23 mouse cellular contexts compared by ENCODE assay signal in genomic region chr16:44102925-44103324, GRCm38 (mm10). TPM values are rescaled to one million over a fixed set of nuclear protein-coding genes. Genes with fewer than 3 reads are reported as not detected.
DNase-seq lines count a peak whose midpoint lies in the region; ATAC-seq and TF ChIP-seq lines count a peak whose summit lies in the region.
"Had no signal": no experiment of that assay in that cellular context is flagged by ENCODE, and none has a peak within 500 bp of the region (broad histone marks: within the 10 kb centered on the region; RNA-seq: fewer than 3 reads in every experiment).

No protein-coding gene starts in this region.

- no peak overlapping the region for H3K4me3 ChIP-seq in forebrain, postnatal 0 days (ENCODE audit: low read depth, low read length)
- no peak overlapping the region for H3K4me3 ChIP-seq in forebrain, embryonic 15.5 days
- H3K4me3 ChIP-seq in layer of hippocampus, adult 2 months = no peak overlapping the region
- H3K4me3 ChIP-seq: embryonic facial prominence, embryonic 13.5 days; heart, embryonic 13.5 days; hindbrain, embryonic 15.5 days; limb, embryonic 12.5 days; liver, embryonic 13.5 days; midbrain, embryonic 13.5 days; myocyte had no signal

- no peak overlapping the region for H3K4me2 ChIP-seq in forebrain, postnatal 0 days (ENCODE audit: low read depth)
- H3K4me2 ChIP-seq in forebrain, embryonic 15.5 days (replicated peaks) = no peak overlapping the region
- H3K4me2 ChIP-seq: embryonic facial prominence, embryonic 13.5 days; heart, embryonic 13.5 days; hindbrain, embryonic 15.5 days; limb, embryonic 12.5 days; liver, embryonic 13.5 days; midbrain, embryonic 13.5 days had no signal

- no peaks in the 10 kb centered on the region for H3K4me1 ChIP-seq in forebrain, postnatal 0 days (ENCODE audit: insufficient read depth)
- no peaks in the 10 kb centered on the region for H3K4me1 ChIP-seq in forebrain, embryonic 15.5 days
- H3K4me1 ChIP-seq: heart, embryonic 13.5 days; hindbrain, embryonic 15.5 days; limb, embryonic 12.5 days; liver, embryonic 13.5 days; midbrain, embryonic 13.5 days had no signal

- DNase-seq in forebrain, postnatal 0 days = no peak
- DNase-seq in layer of hippocampus, adult 2 months (ENCODE audit: low spot score in 2 of 2) = no peak
- DNase-seq in layer of hippocampus, postnatal 25 days (ENCODE audit: extremely low spot score in 1 of 2, low spot score in 1 of 2) = no peak
- peak; percentile 12 for DNase-seq in B cell, adult 2 months
- DNase-seq in ZHBTc4 (ENCODE audit: low read depth, low spot score) = peak; percentile 44
- DNase-seq in cerebellum, adult 8-10 months = no peak
- DNase-seq: cerebellum, postnatal 10 days; heart, postnatal 36 days; kidney, postnatal 36 days; layer of hippocampus, adult 9-11 months; liver, embryonic 13.5 days; right cerebral cortex, postnatal 14 days; spleen, adult 18-20 months; thymus, adult 18-20 months had no signal

- H3K27ac ChIP-seq in forebrain, postnatal 0 days (ENCODE audit: low read depth, low read length) = no peak overlapping the region
- H3K27ac ChIP-seq in forebrain, embryonic 15.5 days (replicated peaks) = no peak overlapping the region
- H3K27ac ChIP-seq in layer of hippocampus, adult 2 months = no peak overlapping the region
- H3K27ac ChIP-seq: heart, embryonic 13.5 days; hindbrain, embryonic 15.5 days; limb, embryonic 12.5 days; liver, embryonic 13.5 days; midbrain, embryonic 13.5 days had no signal

- H3K36me3 ChIP-seq in forebrain, postnatal 0 days (ENCODE audit: insufficient read depth) = peaks cover 69% of the 10 kb centered on the region
- peaks cover 67% of the 10 kb centered on the region for H3K36me3 ChIP-seq in forebrain, embryonic 15.5 days

- peak; percentile 35 for TF ChIP-seq CTCF in forebrain, postnatal 0 days (IDR thresholded peaks at IDR 0.05; ENCODE audit: low read depth)
- TF ChIP-seq CTCF in layer of hippocampus, adult 2 months (conservative IDR thresholded peaks at IDR 0.05) = peak; percentile 62

- 90% methylated on average over 2 of the region's 2 CpGs for WGBS in forebrain, postnatal 0 days
- 92% methylated on average over 2 of the region's 2 CpGs for whole genome bisulfite sequencing in forebrain, embryonic 15.5 days

- H3K9me3 ChIP-seq in forebrain, postnatal 0 days (ENCODE audit: low read length) = no peaks in the 10 kb centered on the region
- no peaks in the 10 kb centered on the region for H3K9me3 ChIP-seq in forebrain, embryonic 15.5 days
- H3K9me3 ChIP-seq: embryonic facial prominence, embryonic 13.5 days; heart, embryonic 13.5 days; hindbrain, embryonic 15.5 days; limb, embryonic 12.5 days; liver, embryonic 13.5 days; midbrain, embryonic 13.5 days had no signal

- no peak for ATAC-seq in forebrain, postnatal 0 days
- ATAC-seq in forebrain, embryonic 15.5 days (replicated peaks) = no peak
- no peak for ATAC-seq in cerebellum, adult (ENCODE audit: insufficient number of reproducible peaks, low FRiP score, low TSS enrichment)
- ATAC-seq: forebrain, embryonic 14.5 days; midbrain, embryonic 13.5 days had no signal

- H3K27me3 ChIP-seq in forebrain, postnatal 0 days (ENCODE audit: insufficient read depth, low read length) = no peaks in the 10 kb centered on the region
- H3K27me3 ChIP-seq in forebrain, embryonic 15.5 days = no peaks in the 10 kb centered on the region
- H3K27me3 ChIP-seq: embryonic facial prominence, embryonic 13.5 days; heart, embryonic 13.5 days; hindbrain, embryonic 15.5 days; limb, embryonic 12.5 days; liver, embryonic 13.5 days; midbrain, embryonic 13.5 days had no signal

- H3K9ac ChIP-seq in forebrain, postnatal 0 days = no peak overlapping the region
- H3K9ac ChIP-seq in forebrain, embryonic 15.5 days (replicated peaks) = no peak overlapping the region
- H3K9ac ChIP-seq: embryonic facial prominence, embryonic 13.5 days; heart, embryonic 13.5 days; hindbrain, embryonic 15.5 days; limb, embryonic 12.5 days; liver, embryonic 13.5 days; midbrain, embryonic 13.5 days had no signal

RNA-seq across cellular contexts. Expression of gene Atp6v1a, which starts 36.6 kb away (rescaled TPM):
- 192 TPM in 2 replicates for total RNA-seq in forebrain, postnatal 0 days (2014; rRNA removed)
- 132 and 149 TPM in 2 replicates for polyA plus RNA-seq in forebrain, postnatal 0 days (2015; fragmentation: Nextera tagmentation; extraction: Ambion mirVana)
- polyA plus RNA-seq in forebrain, embryonic 15.5 days (2015; fragmentation: Nextera tagmentation; extraction: Ambion mirVana) = 91.2 and 107 TPM in 2 replicates
- 100 to 1,000 TPM; 535 to 581 TPM for total RNA-seq in layer of hippocampus, adult 2 months (2021)
- 100 to 1,000 TPM; 546 to 614 TPM for total RNA-seq in layer of hippocampus, postnatal 25 days (2021)

RNA-seq across cellular contexts. Expression of gene Naa50, which starts 36.7 kb away (rescaled TPM):
- total RNA-seq in forebrain, postnatal 0 days (2014; rRNA removed) = 16.2 and 19.8 TPM in 2 replicates
- polyA plus RNA-seq in forebrain, postnatal 0 days (2015; fragmentation: Nextera tagmentation; extraction: Ambion mirVana) = 43.4 and 51.6 TPM in 2 replicates
- 82.1 and 84.7 TPM in 2 replicates for polyA plus RNA-seq in forebrain, embryonic 15.5 days (2015; fragmentation: Nextera tagmentation; extraction: Ambion mirVana)
- total RNA-seq in layer of hippocampus, adult 2 months (2021) = 10 to 100 TPM; 59.2 to 61.1 TPM
- total RNA-seq in layer of hippocampus, postnatal 25 days (2021) = 10 to 100 TPM; 55.9 to 56.1 TPM

RNA-seq across cellular contexts. Expression of gene Gramd1c, which starts 39.8 kb away (rescaled TPM):
- total RNA-seq in forebrain, postnatal 0 days (2014; rRNA removed) = 2.7 and 4.4 TPM in 2 replicates
- polyA plus RNA-seq in forebrain, postnatal 0 days (2015; fragmentation: Nextera tagmentation; extraction: Ambion mirVana) = 0.93 and 2.1 TPM in 2 replicates
- polyA plus RNA-seq in forebrain, embryonic 15.5 days (2015; fragmentation: Nextera tagmentation; extraction: Ambion mirVana) = 2.1 and 4.2 TPM in 2 replicates
- total RNA-seq in layer of hippocampus, adult 2 months (2021) = 1 to 10 TPM; 4.6 to 5.1 TPM
- 1 to 10 TPM; 3.2 to 3.5 TPM for total RNA-seq in layer of hippocampus, postnatal 25 days (2021)

Comparison
In these comparisons a context has a peak if more than half of its experiments do, and no peak if none do; other contexts are left out.
1. DNase-seq: peak in B cell, adult 2 months (2 of 2) and ZHBTc4 (single experiment); none in forebrain, postnatal 0 days (single experiment), layer of hippocampus, adult 2 months (0 of 2), layer of hippocampus, postnatal 25 days (0 of 2) and cerebellum, adult 8-10 months (single experiment).